Mouse (Mus musculus) monocyte, adult 2 months (primary cell): ENCODE data around the gene Nudt8.
"Not testable (repeated sequence)": the region's sequence is repeated elsewhere in the genome, so short reads cannot be mapped to it uniquely, and the experiment has no call there.

Experiments used
- DNase-seq, 2 experiments: peaks; one replicate each; pipeline ENCODE4 v3.0.0; 2022; ENCODE audit warnings: low spot score in 2 of 2, low read depth in 1 of 2

Gene Nudt8

GRCm38 (mm10) chr19:4000119-4000900 is at the start of gene Nudt8, which contains the start of gene Gm49405:
Gene Nudt8, plus strand, starts transcription at chr19:4000580.
Gene Gm49405, plus strand, starts transcription at chr19:4000626.
- peak; percentile 95 to 96 for DNase-seq

DNA sequence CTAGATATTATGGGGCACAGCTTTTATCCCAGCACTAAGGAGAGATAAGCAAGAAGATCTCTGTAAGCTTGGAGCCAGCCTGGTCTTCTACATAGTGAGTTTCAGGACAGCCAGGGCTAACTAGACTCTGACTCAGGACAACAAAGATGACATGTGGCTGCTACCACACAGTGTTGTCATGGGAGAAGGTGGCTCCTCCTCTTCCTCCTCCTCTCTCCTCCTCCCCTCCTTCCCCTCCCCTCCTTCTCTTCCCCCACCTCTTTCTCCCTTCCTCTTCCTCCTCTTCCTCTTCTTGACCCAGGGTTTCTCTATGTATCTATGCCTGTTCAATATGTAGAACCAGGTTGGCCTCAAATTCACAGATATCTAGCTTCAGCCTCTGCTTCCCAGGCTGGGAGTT is 48.9 kb upstream of the Nudt8 start:
- DNase-seq: no peak

- DNase-seq: no peak
These were observed 48.3 kb upstream of the Nudt8 start for GRCm38 (mm10) chr19:3952099-3952498.

DNA sequence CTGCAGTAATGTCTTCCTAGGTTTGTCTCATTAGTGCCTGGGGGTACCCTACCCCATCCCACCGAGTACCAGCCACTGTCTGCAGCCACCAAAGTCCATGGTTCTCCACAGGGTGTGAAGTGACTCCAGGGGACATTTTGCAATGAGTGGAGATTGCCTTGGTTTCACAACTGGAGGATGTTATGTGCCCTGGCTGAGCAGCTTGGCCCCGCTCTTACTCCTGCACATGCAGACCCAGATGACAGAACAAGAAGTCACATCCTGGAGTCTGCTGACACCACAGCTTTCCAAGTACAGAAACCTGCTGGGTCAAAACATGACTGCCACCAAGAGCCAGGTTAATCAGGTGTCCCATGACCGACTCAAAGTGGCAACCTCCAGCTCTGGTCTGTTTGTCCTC is 45.3 kb upstream of the Nudt8 start:
- DNase-seq: no peak

DNA sequence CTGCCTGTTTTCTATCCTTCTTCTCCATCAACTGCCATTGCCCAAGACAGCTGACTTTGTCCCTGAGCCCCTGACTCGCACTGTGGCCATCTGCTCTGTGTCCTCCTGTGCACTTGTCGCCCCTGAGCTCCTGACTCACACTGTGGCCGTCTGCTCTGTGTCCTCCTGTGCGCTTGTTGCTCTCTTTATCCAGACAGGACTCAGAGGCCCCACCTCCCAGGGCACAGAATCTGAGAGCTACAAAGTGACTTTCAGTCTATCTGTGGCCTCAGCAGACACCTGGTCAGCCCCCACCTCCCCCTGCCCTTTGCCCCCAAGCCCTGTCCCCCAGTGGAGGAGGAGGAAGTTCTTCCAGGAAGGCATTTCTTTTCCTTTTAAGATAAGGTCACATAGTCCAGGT is 44.6 kb upstream of the Nudt8 start:
- no peak for DNase-seq

DNA sequence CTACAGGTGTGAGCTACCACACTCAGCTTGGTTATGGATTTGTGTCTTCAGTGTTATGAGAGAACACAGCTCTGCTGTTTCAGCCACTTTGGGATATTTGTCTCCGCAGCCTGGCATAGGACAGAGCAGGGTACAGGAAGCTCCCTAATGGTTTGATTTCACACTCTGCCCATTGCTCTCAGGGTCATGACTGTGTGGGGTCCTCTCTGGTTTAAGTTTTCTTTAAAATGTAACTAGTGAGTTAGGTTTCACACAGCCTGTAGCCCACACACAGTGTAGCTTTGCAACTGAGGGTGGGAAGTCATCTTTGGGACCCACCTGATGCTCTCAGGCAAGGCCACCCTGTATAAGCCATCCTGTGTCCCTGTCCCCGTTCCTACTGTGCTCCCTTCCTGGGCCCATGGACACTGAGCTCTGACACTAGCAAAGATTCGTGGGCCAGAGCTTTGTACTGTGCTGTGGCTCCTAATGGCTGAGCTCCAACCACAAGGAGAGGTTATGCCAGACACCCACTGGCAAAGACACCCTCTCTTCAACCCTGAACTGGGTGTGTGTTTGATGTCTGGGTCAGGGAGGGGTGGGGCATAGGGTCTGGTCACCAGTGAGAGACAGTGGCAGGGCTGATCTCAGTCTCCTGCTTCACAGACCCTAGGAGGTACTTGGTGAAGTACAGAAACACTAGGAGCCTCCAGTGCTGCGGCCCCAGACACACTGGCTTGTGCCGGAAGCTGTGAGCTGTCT is 42.9 kb upstream of the Nudt8 start:
- DNase-seq: not testable (repeated sequence)

GRCm38 (mm10) chr19:3958470-3958869 is 41.9 kb upstream of the Nudt8 start, which contains the start of gene Aldh3b3:
Gene Aldh3b3, plus strand, starts transcription at chr19:3958645.
- no peak for DNase-seq

GRCm38 (mm10) chr19:3959030-3959429 is 41.4 kb upstream of the Nudt8 start:
- no peak for DNase-seq

DNA sequence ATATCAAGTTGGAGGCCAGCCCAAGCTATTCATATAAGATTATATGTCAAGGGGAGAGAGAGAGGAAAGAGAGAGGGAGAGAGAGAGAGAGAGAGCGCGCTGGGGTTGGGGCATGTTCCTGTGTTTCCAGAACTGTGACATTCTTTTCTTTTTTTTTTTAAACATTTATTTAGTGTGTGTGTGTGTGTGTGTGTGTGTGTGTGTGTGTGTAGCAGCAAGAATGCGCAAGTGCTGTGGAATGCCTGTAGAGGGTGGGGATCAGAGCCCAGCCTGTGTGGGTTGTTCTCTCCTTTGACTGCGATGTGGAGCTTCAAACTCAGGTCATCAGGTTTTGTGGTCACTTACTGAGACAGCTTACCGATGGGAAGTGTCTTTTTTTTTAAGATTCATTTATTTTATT is 40.2 kb upstream of the Nudt8 start:
- DNase-seq: no peak

GRCm38 (mm10) chr19:3961805-3962204 is 38.6 kb upstream of the Nudt8 start:
- not testable (repeated sequence) for DNase-seq

DNA sequence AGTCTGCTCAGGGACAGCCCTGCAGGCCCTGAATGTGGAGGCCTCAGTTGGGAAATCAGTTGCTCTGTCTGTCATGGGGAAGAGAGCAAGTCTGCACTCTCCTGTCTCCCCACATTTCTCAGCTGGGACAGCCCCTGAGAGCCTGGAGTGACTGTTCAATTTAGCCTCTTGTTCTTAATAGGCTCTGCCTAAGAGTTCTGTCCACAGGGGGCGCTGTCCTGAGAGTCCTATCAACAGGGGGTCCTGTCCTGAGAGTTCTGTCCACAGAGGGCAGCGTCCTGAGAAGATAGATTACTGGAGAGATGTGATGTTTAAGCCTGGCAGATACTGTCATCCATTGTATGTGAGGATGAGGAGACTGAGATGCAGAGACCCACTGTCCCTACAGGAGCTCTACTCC is 37.9 kb upstream of the Nudt8 start:
- no peak for DNase-seq

DNA sequence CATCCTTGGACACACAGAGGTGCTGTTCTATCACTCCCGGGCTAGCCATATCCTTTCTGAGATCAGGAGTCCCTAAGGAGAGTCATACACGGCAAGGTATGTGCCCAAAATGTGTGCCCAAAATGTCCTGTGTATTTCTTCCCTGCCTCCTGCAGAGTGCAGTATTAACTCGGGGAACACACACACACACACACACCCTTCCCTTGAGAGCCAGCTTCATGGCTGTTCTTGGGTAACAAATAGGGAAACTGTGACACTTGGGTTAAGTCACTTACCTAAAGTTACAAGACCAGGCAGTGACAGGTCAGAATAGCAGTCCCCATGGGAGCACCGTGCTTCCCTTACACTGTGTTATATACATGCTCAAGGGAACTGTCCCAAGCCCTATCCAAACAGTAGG is 36.4 kb upstream of the Nudt8 start:
- no peak for DNase-seq

DNA sequence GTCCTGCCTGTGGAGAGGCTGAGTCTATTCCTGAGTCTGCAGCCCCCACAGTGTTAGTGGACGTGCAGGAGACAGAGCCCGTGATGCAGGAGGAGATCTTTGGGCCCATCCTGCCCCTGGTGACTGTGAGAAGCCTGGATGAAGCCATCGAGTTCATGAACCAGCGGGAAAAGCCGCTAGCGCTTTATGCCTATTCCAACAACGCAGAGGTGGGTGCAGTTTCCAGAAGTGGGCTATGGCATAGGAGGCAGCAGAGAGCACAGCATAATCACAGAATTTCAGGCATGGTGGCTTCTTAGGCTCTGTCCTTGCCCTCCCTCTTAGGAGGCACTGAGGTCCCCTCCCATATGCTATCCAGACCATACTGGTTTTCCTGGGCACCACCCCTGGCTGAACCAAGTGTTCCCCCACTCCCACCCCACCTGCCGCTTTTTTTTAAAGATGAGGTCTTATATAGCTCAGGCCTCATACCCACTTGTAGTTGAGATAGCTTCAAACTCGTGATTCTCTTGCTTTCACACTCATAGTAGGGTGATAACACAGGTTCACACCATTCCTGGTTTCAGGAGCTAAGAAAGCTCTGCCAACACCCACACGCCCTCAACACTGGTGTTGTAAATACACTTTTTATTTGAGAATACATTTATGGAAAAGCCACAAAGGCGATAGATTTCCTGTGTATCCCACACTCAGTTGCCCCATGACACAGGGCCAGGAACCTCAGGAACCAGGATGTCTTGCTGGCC is 33.9 kb upstream of the Nudt8 start:
- no peak for DNase-seq

- DNase-seq: no peak
These were observed 33.1 kb upstream of the Nudt8 start for GRCm38 (mm10) chr19:3967258-3967657.

- no peak for DNase-seq
These were observed 28.2 kb upstream of the Nudt8 start, which contains the start of gene Aldh3b2 for GRCm38 (mm10) chr19:3972229-3972628. Gene Aldh3b2, plus strand, starts transcription at chr19:3972328.

- not testable (repeated sequence) for DNase-seq
These were observed 25.8 kb upstream of the Nudt8 start for GRCm38 (mm10) chr19:3974608-3975007.

DNA sequence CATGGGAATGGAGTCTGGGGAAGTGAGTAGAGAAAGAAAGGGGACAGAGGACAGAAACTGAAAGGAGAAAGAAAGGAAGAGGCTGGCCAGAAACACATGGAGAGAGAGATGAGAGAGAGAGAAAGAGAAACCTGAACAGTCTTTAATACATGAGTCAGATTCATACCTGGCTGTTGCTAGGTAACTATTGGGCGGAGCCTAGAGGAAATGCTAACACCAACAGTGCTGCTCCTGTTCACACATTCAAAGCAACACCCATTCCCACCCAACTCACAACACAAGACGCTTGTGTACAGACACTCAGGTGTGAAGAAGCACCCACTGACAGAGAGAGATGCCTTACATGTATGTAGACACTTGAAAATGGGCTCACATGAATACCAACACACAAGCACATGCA is 24.5 kb upstream of the Nudt8 start:
- no peak for DNase-seq

- peak; percentile 29 to 57 for DNase-seq
These were observed 20.1 kb upstream of the Nudt8 start for GRCm38 (mm10) chr19:3980309-3980708.

DNA sequence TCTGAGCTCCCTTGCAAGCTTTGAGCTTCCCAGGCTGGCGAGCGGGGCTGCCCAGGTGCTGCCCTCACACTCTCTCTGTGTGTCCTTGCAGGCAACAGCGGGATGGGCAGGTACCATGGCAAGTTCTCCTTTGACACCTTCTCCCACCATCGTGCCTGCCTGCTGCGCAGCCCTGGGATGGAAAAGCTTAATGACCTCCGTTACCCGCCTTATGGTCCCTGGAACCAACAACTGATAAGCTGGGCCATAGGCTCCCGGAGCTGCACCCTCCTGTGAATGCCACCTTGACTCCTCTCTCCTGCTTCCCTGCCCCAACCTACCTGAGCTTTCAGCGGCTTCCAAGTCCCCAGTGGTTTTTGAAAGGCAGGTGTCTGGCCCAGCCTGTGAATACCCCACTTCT is 19.5 kb upstream of the Nudt8 start:
- no peak for DNase-seq

DNA sequence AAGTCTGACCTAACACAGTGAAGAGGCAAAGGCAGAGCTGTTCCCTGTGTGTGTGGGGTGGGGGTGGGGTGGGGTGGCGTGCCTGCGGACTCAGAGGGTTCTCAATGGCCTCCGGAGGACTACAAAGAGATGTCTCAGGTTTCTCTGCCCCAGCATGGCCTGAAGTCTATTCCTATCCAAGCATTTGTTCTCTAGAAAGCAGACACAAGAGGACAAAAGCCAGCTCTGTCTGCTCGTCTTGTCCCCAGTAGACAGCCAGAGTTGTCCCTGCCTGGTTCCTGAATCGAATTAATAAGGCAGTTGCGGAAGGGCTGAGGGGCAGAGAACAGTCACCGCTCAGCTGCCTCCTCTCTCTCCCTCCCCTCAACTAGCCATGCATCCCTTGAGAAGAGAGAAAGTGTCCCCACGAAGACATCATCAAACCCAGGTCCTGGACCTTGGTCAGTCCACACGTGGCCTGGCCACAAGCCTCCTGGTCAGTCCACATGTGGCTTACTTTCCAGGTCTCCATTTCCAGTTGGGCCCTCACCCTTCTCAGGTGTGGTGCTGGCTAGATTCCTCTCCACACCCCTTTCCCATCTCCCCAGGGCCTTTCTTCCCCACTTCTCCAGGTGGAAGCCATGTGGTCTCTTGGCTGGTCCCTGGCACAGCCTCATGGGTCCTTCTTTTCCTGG is 16.7 kb upstream of the Nudt8 start:
- DNase-seq: no peak

- DNase-seq: no peak
These were observed 15.1 kb upstream of the Nudt8 start for GRCm38 (mm10) chr19:3985261-3985681.
